Mouse (Mus musculus) intestine, embryonic 14.5 days (tissue): ENCODE data around the gene Ly6g5b. TPM values are rescaled to one million over a fixed set of nuclear protein-coding genes. Genes with fewer than 3 reads are reported as not detected.

Source experiments
- ATAC-seq: fragments of 200-750 bp; cut with Nextera tagmentation; replicated peaks from 2 replicates; pipeline ENCODE4 v1.8.0; 2017; ENCODE audit warnings: low read depth, moderate number of reproducible peaks, moderate TSS enrichment, moderate library complexity; ENCODE audit not compliant: low FRiP score, low TSS enrichment
- DNase-seq: peaks from one replicate; pipeline ENCODE4 v3.0.0-alpha.2; 2018; ENCODE audit warnings: low spot score
- H3K27ac ChIP-seq: fragments of 300-500 bp; sonication (generic); 2 replicates; pipeline ENCODE4 v1.5.1; 2014; ENCODE audit warnings: low read depth, mild to moderate bottlenecking, control low read depth
- H3K27me3 ChIP-seq: fragments of 300-500 bp; sonication (generic); replicated peaks from 2 replicates; pipeline ENCODE4 v1.6.1; 2014; ENCODE audit warnings: low read length, control low read depth; ENCODE audit not compliant: control insufficient read depth, insufficient read depth
- H3K36me3 ChIP-seq: fragments of 300-500 bp; sonication (generic); 2 replicates; pipeline ENCODE4 v1.6.1; 2014; ENCODE audit warnings: low read length, control low read depth; ENCODE audit not compliant: control insufficient read depth, insufficient read depth
- H3K4me1 ChIP-seq: fragments of 300-500 bp; sonication (generic); replicated peaks from 2 replicates; pipeline ENCODE4 v1.6.1; 2014; ENCODE audit warnings: low read length, control low read depth, mixed read lengths; ENCODE audit not compliant: control insufficient read depth, insufficient read depth
- H3K4me2 ChIP-seq: fragments of 300-500 bp; sonication (generic); 2 replicates; pipeline ENCODE4 v1.6.1; 2014; ENCODE audit warnings: low read length
- H3K4me3 ChIP-seq: fragments of 300-500 bp; sonication (generic); 2 replicates; pipeline ENCODE4 v1.5.1; 2014; ENCODE audit warnings: low read depth, low read length, control low read depth, mixed read lengths
- H3K9ac ChIP-seq: fragments of 300-500 bp; sonication (generic); 2 replicates; pipeline ENCODE4 v1.6.1; 2014; ENCODE audit warnings: mild to moderate bottlenecking, low read length
- H3K9me3 ChIP-seq: fragments of 300-500 bp; sonication (generic); 2 replicates; pipeline ENCODE4 v1.6.1; 2016; ENCODE audit warnings: low read length, control low read depth; ENCODE audit not compliant: control insufficient read depth
- WGBS: fragments of 180-500 bp; shearing (Covaris S2); extraction: QIAGEN DNeasy Blood & Tissue Kit; methylation state at CpG from one replicate; pipeline ENCODE4 v1.1.7; 2014; 5-methylcytosine and 5-hydroxymethylcytosine counted together
- polyA plus RNA-seq: library from polyadenylated mRNA; unstranded; fragments of >200 nt; fragmentation: Nextera tagmentation; extraction: Ambion mirVana; gene quantifications from 2 replicates; pipeline ENCODE4 v1.2.1, GENCODE M21; 2014

The Ly6g5b gene
- polyA plus RNA-seq, 1 experiment from 2014 or later = 0.64 TPM

DNA sequence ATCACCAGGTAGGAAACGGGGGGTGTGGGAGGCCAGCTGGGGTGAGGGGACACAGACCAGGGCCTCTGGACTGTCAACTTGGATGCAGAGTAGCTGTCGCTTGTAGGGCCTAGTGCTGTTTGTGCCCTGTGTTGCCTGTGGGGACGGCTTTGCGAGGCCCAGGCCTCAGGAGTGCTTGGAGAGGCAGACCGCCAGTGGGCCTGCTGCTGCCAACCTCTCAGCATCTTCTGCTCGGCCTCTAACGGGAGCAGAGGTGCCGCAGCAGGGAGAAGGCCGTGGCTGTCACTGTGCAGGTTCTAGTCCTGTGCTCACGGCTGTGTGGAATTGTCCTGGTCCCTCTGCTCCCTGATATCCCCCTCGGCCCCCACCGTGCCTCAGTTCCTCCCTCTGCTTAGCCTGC is 18.6 kb downstream of the Ly6g5b start:
- Histone ChIP-seq H3K4me1 (no peaks in the 10 kb centered on the region), H3K27me3 (no peaks in the 10 kb centered on the region), H3K4me2 (no peak overlapping the region), H3K9me3 (no peaks in the 10 kb centered on the region), H3K27ac (no peak overlapping the region), H3K36me3 (peaks cover 92% of the 10 kb centered on the region), H3K9ac (no peak overlapping the region), H3K4me3 (no peak overlapping the region)
- WGBS = 91% methylated on average over 12 of the region's 12 CpGs
- ATAC-seq (no peak), DNase-seq (no peak)

- no peak for ATAC-seq
Observed at GRCm38 (mm10) chr17:35094475-35095365, 20.5 kb downstream of the Ly6g5b start.

GRCm38 (mm10) chr17:35092403-35093198 is 22.6 kb downstream of the Ly6g5b start:
- DNase-seq = no peak
- H3K27ac ChIP-seq = no peak overlapping the region

More at GRCm38 (mm10) chr17:35094475-35095365, 20.5 kb downstream of the Ly6g5b start:
- no peaks in the 10 kb centered on the region for H3K9me3 ChIP-seq
- H3K9ac ChIP-seq = no peak overlapping the region
- peaks cover 82% of the 10 kb centered on the region for H3K36me3 ChIP-seq
- H3K27ac ChIP-seq = no peak overlapping the region
- H3K4me2 ChIP-seq = no peak overlapping the region
- H3K27me3 ChIP-seq = no peaks in the 10 kb centered on the region
- 86% methylated on average over 15 of the region's 15 CpGs for whole genome bisulfite sequencing
- peaks cover 11% of the 10 kb centered on the region; the same call in 1 of the 2 replicates for H3K4me1 ChIP-seq
- no peak overlapping the region for H3K4me3 ChIP-seq
- DNase-seq = no peak

GRCm38 (mm10) chr17:35090166-35090932 is 24.9 kb downstream of the Ly6g5b start:
- ATAC-seq = no peak
- H3K36me3 ChIP-seq = peaks cover 42% of the 10 kb centered on the region
- H3K4me2 ChIP-seq = peak overlapping the region; percentile 84
- peak overlapping the region; percentile 62 for H3K4me3 ChIP-seq
- DNase-seq = no peak
- H3K27ac ChIP-seq = no peak overlapping the region
- H3K9me3 ChIP-seq = no peaks in the 10 kb centered on the region
- H3K27me3 ChIP-seq = no peaks in the 10 kb centered on the region
- peak overlapping the region; percentile 89 for H3K9ac ChIP-seq
- WGBS = 71% methylated on average over 8 of the region's 8 CpGs
- peaks cover 11% of the 10 kb centered on the region; the same call in 1 of the 2 replicates for H3K4me1 ChIP-seq

More at GRCm38 (mm10) chr17:35092403-35093198, 22.6 kb downstream of the Ly6g5b start:
- Histone ChIP-seq H3K4me3 (no peak overlapping the region), H3K36me3 (peaks cover 60% of the 10 kb centered on the region), H3K9ac (no peak overlapping the region), H3K9me3 (no peaks in the 10 kb centered on the region), H3K4me1 (peaks cover 11% of the 10 kb centered on the region; the same call in 1 of the 2 replicates), H3K27me3 (no peaks in the 10 kb centered on the region), H3K4me2 (no peak overlapping the region)
- WGBS = 87% methylated on average over 14 of the region's 14 CpGs
- no peak for ATAC-seq

DNA sequence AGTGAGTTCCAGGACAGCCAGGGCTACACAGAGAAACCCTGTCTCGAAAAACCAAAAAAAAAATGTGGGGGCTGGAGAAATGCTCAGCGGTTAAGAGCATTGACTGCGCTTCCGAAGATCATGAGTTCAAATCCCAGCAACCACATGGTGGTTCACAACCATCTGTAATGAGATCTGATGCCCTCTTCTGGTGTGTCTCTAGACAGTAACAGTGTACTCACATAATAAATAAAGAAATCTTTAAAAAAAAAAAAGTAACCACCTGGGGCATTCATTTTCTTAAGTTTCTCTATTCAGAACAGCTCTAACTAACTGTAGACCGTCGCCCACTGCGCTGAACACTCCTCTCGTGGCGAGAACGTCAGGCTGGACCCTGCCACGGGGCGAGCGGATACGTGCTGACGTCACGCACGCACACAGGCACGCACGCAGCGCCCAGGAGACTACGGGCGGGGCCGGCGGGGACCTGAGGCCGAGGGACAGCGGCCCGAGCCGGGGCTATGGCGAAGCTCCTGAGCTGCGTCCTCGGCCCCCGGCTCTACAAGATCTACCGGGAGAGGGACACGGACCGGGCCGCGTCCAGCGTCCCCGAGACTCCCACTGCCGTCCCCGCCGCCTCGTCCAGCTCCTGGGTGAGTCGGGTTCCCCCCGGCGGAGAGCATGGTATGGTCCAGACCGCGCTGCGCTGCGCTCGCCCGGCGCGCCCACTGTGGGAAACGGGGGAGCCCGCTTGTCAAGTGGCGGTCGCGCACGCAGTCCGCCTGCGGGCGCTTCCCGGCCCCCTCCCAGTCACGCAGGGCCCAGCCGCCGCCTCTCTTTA is 26.2 kb downstream of the Ly6g5b start, which contains the start of gene Abhd16a:
Abhd16a (plus strand) TSS at position 439 of the 820 bp plus-strand sequence.
- Histone ChIP-seq H3K4me2 (peak within 1 kb of the TSS; percentile 84), H3K36me3 (peaks cover 29% of the 10 kb centered on the region), H3K9ac (peak within 1 kb of the TSS; percentile 89), H3K4me1 (peaks cover 11% of the 10 kb centered on the region; the same call in 1 of the 2 replicates), H3K9me3 (no peaks in the 10 kb centered on the region), H3K27ac (peak within 1 kb of the TSS; percentile 98), H3K27me3 (no peaks in the 10 kb centered on the region), H3K4me3 (peak within 1 kb of the TSS; percentile 62)
- ATAC-seq (peak; percentile 96), DNase-seq (peak; percentile 97)
- WGBS = 4% methylated on average over 58 of the region's 67 CpGs

DNA sequence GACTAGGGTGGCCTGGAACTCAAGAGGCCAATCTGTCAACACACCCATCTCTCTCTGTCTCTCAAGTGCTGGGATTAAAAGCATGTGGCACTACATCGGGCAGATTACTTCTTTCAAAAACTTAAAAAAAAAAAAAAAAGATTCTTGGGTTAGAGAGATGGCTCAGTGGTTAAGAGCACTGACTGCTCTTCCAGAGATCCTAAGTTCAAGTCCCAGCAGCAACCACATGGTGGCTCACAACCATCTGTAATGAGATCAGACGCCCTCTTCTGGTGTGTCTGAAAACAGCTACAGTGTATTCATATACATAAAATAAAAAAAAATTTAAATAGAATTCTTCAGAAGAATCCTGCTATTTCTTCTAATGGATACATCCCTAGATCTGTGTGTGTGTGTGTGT is 27.1 kb downstream of the Ly6g5b start:
- no peaks in the 10 kb centered on the region for H3K27me3 ChIP-seq

DNA sequence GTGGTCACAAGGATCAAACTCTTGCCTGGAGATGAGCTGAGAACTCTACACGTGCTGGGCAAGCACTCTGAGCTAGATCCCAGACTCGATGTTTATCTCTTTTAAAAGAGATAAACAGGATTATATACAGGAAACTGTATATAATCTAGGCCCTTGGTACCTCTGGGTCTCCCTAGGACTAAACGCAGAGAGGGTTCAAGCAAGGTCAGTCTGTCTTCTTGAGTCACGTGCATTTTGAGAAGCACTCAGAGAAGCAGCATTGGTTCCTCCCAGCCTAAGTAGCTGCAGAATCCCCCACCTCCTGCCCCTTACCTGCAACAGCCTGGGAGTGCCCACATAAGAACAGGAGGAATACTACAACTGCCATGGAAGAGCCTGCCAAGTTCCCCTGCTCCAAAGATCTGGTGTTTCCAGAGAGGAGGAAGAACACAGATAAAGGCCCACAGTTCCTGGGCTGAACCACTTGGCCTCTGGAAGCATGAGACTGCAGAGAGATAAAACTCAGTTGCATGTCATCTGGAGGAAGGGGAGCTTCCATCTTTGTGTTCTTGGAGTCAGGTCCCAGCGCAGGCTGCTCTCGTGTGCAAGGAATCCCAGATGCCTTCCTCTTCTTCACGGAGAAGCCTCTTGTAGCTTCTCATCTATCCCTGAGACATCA is 29.9 kb downstream of the Ly6g5b start, which contains the start of gene Ly6g6f:
Ly6g6f (minus strand) TSS at position 403 of the 658 bp plus-strand sequence.
- no peak within 1 kb of the TSS for H3K9ac ChIP-seq
- H3K36me3 ChIP-seq = no peaks in the 10 kb centered on the region
- ATAC-seq = no peak
- 67% methylated on average over 7 of the region's 7 CpGs for WGBS
- H3K9me3 ChIP-seq = no peaks in the 10 kb centered on the region
- no peak within 1 kb of the TSS for H3K4me3 ChIP-seq
- no peaks in the 10 kb centered on the region for H3K27me3 ChIP-seq
- no peak within 1 kb of the TSS for H3K4me2 ChIP-seq
- peaks cover 6% of the 10 kb centered on the region; the same call in 1 of the 2 replicates for H3K4me1 ChIP-seq
- DNase-seq = no peak
- H3K27ac ChIP-seq = no peak within 1 kb of the TSS

More for the DNA sequence above, 27.1 kb downstream of the Ly6g5b start:
- H3K9ac ChIP-seq = no peak overlapping the region
- DNase-seq = no peak
- no peaks in the 10 kb centered on the region for H3K9me3 ChIP-seq
- H3K4me2 ChIP-seq = no peak overlapping the region
- WGBS = 62% methylated on average over 2 of the region's 2 CpGs
- no peak for ATAC-seq
- H3K4me3 ChIP-seq = no peak overlapping the region
- peaks cover 22% of the 10 kb centered on the region for H3K36me3 ChIP-seq
- H3K4me1 ChIP-seq = peaks cover 11% of the 10 kb centered on the region; the same call in 1 of the 2 replicates
- H3K27ac ChIP-seq = no peak overlapping the region
